Mouse (Mus musculus): ENCODE measurements around the gene Rccd1.

Gene Rccd1

DNA sequence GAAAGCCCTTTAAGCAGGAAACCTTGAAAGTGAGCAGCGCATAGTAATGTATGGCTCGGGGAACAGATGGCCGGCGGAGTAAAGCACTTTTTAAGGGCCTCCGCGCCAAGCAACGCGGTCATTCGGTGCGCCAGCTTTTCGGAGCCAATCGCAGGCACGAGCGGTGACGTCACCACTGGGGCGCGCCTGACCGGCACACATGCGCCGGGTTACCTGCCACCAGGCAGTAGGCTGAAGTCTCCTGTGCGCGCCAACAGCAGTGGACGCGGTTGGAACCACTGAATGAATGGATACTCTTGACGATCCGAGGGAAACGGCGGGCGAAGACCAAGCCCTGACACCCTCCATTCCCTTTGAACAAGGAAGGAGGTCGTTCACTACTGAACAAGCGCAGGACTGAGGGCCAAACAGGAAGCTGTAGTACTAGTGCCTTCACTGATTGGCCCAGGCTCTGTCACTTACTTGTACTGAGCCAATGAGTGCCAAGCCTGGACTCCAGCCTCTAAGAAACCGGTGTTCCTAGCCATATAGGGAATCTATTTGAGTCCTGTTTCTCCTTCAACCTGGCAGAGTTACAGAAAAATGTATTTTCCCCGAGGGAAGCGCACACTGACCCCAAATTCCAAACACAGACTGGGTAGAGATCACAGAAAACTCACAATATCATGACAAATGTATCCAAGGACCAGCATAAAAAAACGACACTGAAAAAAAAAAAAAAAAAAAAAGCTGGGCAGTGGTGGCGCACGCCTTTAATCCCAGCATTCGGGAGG, at the start of gene Rccd1:
Gene Rccd1 (minus strand): TSS at position 412 of the 773 bp plus-strand sequence.
- peak; percentile 95 for DNase-seq (ENCODE audit: low read depth, low spot score)

DNA sequence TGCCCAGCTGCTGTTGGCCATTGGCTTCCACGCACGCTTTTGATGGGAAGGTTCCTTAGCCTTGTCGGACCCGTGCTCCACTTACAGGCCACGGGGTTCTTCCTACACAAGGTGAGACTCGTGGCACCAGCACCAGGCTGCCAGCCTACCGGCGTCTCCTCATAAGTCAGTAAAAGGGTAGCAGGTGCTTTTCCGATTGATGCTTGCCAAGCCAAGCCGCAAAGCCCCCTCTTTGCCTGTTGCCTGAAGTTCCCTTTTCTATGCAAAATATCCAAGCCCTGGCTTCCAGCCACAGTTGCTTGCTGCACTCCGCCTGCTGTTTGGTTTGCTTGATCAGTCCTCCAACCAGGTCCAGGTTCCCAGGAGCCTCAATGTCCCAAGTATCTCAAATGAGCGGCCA, 49.6 kb upstream of the Rccd1 start:
- DNase-seq (ENCODE audit: low read depth, low spot score) = no peak

DNA sequence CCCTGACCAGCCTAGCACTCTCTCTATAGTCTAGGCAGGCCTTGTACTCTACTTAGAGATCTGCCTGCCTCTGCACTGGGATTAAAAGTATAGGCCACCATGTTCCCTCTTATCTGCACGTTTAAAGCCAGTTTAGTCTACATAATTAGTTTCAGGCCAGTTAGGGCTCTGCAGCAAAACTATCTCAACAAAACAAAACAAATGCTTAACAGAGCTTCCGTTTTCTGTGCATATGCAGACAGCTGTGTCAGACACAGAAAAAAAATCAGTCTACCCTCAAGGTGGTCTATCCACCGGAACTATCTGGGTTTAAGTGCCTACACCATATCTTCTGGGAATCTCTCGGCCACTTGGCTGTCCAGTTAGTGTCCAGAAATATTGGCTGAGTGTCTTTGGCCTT, 49.1 kb upstream of the Rccd1 start:
- DNase-seq (ENCODE audit: low read depth, low spot score) = no peak

DNA sequence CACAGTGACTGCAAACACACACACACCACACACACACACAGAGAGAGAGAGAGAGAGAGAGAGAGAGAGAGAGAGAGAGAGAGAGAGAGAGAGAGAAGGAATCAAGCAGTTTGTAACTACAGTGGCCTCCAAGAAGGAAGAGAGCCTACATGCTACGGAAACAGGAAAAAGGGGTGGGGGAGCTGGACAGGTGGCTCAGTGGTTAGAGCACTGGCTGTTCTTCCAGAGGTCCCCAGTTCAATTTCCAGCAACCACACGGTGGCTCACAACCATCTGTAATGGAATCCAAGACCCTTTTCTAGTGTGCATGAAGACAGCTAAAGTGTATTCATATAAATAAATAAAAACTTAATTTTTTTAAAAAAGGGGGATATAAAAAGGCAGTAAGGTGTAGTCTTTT, 48.4 kb upstream of the Rccd1 start:
- no peak for DNase-seq (ENCODE audit: low read depth, low spot score)

DNA sequence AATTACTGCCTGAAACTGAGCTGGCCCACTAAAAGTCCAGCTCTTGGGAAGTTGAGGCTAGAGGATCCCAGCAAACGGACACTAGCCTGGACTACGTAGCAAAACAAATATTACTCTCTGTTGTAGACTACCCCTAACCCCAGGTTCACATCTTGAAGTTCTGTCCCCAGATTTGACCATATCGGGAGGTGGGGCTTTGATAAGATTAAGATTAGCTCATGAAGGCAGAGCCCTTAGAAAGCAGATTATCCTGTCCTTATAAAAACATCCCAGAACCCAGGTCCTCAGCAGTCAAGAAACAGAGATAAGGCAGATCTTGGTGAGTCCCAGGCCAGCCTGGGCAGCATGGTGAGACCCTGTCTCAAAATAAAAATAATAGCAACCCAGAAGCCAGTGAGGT, 47.9 kb upstream of the Rccd1 start:
- DNase-seq (ENCODE audit: low read depth, low spot score) = no peak

DNA sequence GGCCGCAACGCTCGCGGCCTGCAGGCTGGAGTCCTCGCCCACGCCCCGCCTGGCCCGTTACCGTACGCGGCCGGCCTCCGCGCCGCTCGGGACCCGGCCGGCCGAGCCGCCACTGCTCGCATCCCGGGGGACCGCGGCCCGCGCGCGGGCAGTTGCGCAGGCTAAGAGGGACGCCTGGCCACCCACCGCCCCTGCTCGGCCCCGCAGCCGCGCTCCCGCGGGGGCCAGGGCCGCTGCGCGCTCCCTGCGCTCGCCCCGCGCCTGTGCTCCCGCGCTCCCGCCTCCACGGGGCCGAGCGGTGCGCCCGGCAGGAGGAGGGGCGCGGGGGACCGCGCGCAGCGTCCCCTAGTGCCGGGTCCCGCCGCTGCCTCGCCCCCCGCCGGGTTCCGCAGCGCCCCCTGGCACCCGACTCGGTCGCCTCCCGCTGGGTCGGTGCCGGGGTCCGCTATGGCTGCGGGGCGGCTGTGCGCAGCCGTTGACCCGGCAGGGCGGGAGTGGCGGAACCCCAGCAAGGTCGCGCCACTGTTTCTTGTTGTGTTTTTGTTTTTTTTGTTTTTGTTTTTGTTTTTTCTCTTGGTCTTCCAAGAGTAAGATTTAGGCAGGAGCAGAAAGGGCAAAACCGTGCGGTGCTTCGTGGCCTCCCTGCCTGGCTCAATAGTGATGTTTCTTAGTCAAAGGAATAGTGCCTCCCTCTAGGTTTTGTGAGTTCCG, 46.9 kb upstream of the Rccd1 start, which contains the start of gene Man2a2:
Gene Man2a2 (minus strand): TSS at position 335 of the 711 bp plus-strand sequence.
- peak; percentile 86 for DNase-seq (ENCODE audit: low read depth, low spot score)

DNA sequence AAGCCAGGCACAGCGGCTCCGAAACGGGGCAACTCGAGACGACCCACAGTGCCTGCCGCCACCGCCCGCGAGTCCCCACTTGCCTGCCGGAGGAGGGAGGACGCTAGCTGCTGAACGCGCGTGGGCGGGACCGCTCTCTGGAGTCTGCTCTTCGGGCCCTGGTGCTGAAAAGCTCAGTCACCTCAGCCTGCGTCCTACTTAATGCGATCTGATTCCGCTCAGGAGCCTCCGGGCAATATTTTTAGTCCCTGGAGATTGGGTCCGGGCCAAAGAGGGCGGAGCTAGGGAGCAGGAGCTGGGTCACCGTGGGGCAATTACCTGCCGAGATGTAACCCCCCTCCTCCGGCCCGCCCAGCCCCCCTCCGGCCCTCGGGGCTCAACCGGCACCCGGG, 46.4 kb upstream of the Rccd1 start:
- DNase-seq (ENCODE audit: low read depth, low spot score) = peak; percentile 94

DNA sequence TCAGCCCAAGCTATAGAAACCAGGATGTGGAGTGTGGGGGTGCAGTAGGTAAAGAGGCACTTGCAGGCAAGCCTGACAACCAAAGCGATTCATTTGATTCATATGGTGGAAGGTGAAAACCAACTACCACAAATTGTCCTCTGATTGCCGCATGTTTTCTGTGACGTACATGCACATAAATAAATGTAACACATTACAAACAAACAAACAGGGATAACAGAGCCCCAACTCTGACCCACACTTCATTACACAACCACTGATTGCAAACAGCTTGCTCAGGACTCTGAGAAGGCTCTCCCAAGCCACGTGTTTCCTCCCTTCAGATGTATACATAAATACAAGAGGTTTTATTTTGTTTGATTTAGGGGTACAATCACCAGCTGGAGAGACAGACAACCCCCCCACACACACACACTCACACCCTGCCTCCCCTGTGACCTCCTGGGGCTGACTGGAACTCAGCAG, 45.7 kb upstream of the Rccd1 start:
- peak; percentile 55 for DNase-seq (ENCODE audit: low read depth, low spot score)

DNA sequence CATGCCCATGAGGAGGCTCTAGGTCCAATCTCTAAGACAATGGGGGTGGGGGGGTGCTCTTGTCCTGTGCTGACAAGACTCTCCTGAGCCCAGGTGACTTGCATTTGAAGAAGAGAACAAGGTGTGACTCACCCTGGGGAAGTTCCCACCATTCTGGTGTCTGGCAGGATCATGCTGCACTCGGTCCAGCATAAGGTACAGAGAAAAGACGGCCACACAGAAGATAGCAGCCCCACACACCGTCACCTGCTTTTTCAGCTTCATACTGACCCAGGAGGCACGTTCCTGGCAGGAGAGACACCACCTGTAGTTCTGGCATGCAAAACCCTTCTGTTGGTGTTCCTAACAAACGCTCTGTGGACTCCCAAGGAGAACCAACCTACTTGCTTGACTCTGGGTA, 45.2 kb upstream of the Rccd1 start:
- peak; percentile 52 for DNase-seq (ENCODE audit: low read depth, low spot score)

DNA sequence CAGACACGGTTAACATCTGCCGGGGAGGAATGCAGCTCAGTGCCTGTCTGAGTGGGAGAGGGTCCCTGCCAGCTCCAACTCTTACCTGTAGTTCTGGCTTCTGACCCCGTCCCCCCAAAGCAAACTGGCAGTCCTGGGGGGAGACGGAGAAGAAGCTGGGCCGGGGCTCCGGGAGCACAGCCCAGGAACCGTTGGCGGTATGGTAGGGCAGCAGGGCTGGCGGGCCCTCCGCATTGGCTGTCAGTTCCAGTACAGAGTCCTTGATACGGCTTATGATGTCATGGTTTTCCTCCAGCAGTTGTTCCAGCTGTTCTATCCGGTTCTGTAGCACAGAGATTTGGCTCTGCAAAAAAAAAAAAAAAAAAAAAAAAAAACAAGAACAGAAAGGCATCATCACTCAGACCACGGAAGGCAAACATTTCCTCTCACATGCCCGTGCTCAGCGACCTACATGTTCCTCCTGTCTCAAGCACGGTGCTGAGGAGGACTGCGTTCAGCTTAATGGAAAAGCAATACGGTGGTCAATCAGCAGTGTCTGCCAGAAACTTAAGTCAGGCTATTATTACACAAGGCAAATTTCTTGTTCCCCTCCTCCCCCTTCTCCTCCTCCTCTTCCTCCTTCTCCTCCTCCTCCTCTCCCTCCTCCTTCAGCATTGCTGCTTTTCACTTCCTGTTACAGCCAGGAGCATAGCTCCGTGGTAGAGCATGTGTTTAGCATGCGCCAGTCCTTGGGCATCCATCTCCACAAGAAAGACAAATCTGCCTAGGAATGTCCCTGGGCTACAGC, 44.6 kb upstream of the Rccd1 start:
- DNase-seq (ENCODE audit: low read depth, low spot score) = peak; percentile 71

DNA sequence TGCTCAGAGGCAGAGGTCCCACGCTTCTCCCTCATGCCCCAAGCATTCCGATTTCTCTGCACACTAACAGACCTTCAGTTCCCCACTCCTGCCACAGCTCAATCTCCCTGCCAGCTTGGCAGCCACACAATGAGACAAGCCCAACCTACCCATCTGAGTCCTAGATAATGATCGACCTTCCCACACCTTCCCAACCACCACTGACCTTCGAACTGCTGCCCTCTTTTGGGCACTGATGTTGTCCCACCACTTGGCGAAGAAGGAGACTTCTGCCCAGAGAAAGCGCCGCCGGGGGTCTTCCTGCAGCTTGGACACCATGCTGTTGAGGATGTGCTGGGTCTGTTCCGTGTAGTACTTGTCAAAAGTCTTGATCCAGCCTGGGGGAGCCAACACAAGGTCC, 43.8 kb upstream of the Rccd1 start:
- no peak for DNase-seq (ENCODE audit: low read depth, low spot score)

DNA sequence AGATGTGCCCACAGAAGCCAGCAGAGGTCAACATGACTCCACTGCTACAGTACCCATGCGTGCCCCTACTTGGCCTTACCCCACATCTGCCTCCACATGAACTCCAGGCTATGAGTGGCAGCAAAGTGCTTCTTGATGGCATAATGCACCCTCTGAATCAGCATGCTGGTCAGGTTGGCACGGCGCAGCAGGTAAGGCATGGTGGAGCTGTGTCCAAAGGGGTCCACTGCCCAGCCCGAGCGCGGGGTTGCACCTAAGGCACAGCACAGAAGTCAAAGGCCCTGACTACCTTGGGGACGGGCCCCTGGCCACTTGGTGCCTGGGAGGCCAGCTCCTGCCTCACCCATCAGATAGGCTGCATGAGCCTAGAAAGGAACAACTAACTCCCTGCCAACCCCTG, 43.0 kb upstream of the Rccd1 start:
- DNase-seq (ENCODE audit: low read depth, low spot score) = no peak

DNA sequence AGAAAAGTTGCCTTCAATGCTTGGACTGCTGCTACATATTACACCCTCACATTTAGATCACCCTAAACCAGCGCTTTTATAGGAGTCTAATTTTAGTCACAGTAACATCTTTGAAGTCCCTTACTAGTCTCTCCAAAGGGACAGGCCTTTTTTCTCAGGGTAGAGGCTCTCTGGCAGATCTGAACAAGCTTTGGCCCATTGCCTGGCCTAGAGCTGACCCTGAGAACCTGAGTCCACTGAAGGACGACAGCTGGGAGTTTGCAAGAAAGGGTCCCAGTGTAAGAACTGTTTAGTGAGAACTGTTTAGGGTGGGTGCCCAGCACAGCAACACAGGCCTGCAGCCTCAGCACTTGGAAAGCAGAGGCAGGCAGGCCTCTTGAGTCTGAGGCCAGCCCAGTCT, 41.5 kb upstream of the Rccd1 start:
- DNase-seq (ENCODE audit: low read depth, low spot score) = no peak

DNA sequence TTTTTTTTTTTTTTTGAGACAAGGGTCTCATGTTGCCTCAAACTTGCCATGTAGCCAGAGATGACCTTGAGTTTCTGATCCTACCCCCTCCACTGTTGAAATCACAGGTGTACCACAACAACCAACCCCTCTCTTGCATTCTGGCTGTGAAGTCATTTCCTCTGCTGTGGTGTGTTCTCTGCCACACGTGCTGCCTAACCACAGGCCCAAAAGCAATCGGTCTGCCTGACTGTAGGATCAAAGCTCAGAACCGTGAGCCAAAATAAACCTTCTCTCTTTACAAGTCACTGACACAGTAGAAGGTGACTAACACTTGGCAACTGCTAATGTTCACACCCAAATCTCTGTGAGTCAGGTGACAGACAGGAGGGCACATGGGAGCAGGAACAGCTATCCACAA, 36.2 kb upstream of the Rccd1 start:
- DNase-seq (ENCODE audit: low read depth, low spot score) = no peak

DNA sequence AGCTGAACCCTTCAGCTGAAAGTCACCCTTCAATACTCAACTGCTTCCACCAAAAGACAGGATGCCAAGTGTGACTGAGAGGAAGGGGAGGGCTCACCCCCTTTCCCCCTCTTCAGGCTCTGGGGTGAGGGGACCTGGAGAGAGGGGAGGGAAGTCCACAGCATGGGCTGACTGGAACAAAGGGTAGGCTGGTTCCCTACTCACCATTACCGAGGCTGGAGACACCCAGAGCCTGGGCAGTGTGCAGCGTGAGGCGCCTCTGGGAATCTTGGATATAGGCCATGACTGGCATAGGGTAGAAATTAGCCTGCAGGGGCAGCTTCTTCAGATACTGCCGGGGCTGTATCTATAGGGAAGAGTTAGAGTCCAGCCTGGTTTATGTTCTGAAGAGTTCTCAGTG, 33.8 kb upstream of the Rccd1 start:
- DNase-seq (ENCODE audit: low read depth, low spot score) = no peak

DNA sequence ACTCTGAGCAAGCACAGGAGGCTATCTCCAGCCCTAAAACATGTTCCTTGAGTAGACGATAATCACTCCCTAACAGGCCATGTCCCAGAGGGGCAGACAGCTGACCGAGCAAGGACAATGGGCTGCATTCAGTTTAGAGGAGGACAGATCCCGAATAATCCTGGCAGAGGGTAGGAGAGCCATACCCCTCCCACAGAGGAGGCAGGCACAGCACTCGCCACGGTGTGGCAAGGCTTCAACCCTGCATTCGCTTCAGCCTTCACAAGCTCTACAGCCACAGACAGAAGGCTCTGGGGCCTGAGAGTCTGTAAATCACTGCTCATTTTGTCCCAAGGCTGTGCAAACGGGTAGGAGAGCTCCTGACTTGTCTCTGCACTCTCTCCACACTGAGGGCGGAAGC, 32.9 kb upstream of the Rccd1 start:
- no peak for DNase-seq (ENCODE audit: low read depth, low spot score)

DNA sequence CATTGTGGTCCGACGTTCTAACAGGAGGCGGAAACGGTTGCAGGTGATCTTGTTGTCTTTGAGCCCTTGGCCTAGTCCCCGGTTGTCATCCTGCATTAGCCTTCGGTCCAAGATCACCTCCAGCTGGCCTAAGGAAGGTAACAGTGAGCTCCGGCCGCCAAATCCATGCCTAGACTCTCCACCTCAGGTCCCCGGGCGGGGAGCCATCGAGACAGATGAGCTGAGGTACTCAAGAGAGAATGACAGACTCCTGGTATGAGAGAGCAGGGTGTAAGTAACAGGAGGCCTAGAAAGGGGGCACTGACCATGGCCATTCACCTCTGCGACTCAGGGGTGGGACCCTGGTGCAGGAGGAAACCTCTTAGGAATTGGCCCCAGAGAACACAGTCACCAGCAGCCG, 32.1 kb upstream of the Rccd1 start:
- no peak for DNase-seq (ENCODE audit: low read depth, low spot score)

DNA sequence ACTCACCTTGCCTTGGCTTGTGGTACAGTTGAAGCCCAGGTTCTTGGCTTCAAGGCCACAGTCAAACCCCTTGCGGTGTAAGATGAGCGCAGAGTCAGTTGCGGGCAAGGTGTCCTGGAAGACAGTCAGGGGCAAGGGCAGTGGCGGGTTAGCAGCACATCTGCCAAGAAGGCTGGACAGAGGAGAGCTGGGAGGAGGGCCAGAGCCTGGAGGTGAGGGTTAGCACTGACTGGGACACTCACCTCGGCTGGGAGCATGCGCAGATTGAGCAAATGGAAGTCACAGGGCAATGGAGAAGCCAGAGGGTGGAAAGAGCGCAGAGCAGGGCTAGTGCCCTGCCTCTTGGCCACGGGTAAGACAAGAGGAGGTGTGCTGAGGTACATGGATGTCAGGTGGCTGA, 28.7 kb upstream of the Rccd1 start:
- DNase-seq (ENCODE audit: low read depth, low spot score) = no peak

DNA sequence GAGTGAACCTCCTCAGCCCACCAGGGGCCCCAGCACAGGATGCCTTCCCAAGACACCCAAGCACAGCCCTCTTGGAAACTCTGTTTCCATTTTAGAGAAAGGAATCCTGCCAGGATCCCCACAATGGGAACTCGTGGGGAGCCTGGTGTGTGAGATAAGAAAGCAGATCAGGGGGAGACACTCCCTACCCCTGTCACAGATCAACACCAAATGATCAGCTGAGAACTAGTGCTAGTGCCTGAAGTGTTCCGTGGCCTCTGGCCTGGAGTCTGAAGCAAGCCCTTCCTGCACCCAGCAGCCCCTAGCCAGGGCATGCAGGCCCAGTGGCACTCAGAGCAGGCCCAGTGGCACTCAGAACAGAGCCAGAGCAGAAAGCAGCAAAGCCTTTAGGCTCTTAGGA, 26.6 kb upstream of the Rccd1 start:
- DNase-seq (ENCODE audit: low read depth, low spot score) = no peak

DNA sequence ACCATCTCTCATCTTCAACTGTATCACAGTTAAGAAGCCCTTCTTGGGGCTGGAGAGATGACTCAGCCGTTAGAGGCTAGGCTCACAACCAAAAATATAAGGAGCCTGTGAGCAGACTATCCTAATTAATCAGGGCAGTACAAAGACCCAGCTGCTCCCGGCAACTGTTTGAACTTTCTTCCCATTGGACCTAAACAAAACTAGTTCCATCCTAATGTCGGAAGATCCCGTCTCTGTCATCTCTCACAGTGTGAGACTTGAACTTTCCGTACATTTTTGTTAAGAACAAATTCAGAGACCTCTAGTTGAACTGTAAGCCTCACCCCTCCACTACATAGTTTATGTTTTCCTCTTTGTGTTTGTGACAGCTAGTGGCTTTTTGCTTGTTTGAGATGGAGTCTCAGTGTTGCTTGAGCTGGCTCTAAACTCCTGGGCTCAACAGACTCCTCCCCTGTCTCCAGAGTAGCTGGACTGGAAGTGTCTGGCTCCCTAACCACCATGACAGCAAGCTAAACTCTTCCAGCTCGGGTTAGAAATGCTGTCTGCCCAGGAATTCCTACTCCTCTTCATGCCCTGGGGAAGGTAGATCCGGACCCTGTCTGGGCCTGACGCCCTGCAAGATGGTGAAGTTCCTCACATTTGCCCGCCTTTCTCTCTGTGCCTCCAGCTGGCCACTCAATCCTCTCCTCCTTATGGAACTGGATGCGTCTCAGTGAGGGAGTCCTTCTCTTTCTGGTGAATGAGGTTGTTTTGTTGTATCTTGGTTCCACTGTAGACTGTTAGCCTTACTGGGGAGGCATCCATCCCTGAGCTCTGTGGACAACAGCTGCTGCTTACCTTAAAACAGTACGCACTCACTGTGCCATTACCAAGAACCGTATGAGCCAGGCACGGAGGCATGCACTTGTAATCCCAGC, 23.7 kb upstream of the Rccd1 start:
- no peak for DNase-seq (ENCODE audit: low read depth, low spot score)

DNA sequence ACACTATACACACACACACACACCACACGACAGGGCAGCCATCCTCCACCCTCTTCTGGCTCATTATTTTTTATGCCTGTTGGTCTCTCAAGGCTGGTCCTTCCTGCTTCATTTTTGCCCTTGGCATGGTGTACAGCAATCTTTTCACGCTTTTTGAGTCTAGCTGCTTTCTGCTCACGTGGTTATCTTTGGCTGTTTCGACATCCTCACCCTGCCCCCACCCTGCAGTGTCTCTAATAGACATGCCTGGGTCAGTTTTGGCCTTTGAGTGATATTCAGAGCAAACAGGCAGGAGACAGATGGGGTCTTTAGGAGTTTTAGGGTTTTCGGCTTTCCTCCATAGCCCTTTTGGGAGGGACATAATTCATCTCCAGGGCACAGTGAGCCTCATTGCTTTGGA, 22.6 kb upstream of the Rccd1 start:
- no peak for DNase-seq (ENCODE audit: low read depth, low spot score)
